Mouse (Mus musculus) embryonic fibroblast, embryonic 13.5 days (primary cell): ENCODE results near the gene Dgcr8. TPM values are rescaled to one million over a fixed set of nuclear protein-coding genes. Genes with fewer than 3 reads are reported as not detected.

Experiments
- H3K27ac ChIP-seq: 2 replicates; pipeline ENCODE4 v1.5.1; 2012; ENCODE audit warnings: low read length, control low read depth, inconsistent platforms; ENCODE audit not compliant: insufficient read depth
- H3K4me1 ChIP-seq: 2 replicates; pipeline ENCODE4 v1.6.1; 2011; ENCODE audit warnings: low read length; ENCODE audit not compliant: control insufficient read depth, insufficient read depth
- H3K4me3 ChIP-seq: 2 replicates; pipeline ENCODE4 v1.5.1; 2011; ENCODE audit warnings: mild to moderate bottlenecking, control low read depth, low read length; ENCODE audit not compliant: insufficient read depth
- CTCF ChIP-seq: IDR thresholded peaks from 2 replicates; pipeline ENCODE4 v1.5.1; 2011; ENCODE audit warnings: mild to moderate bottlenecking, control low read depth, low read length, moderate library complexity, borderline replicate concordance; ENCODE audit not compliant: insufficient read depth
- POLR2A ChIP-seq: IDR thresholded peaks from 2 replicates; pipeline ENCODE4 v1.6.1; 2011; ENCODE audit warnings: low read depth, mild to moderate bottlenecking, control low read depth, low read length, moderate library complexity
- polyA plus RNA-seq: library from polyadenylated mRNA; stranded (reverse); fragments of >200 nt; gene quantifications from 2 replicates; pipeline ENCODE4 v1.2.4, GENCODE M21; 2011; ENCODE audit warnings: low read depth; ENCODE audit not compliant: missing spikeins, insufficient read length

The Dgcr8 gene
- polyA plus RNA-seq, 1 experiment: 47.4 TPM

DNA sequence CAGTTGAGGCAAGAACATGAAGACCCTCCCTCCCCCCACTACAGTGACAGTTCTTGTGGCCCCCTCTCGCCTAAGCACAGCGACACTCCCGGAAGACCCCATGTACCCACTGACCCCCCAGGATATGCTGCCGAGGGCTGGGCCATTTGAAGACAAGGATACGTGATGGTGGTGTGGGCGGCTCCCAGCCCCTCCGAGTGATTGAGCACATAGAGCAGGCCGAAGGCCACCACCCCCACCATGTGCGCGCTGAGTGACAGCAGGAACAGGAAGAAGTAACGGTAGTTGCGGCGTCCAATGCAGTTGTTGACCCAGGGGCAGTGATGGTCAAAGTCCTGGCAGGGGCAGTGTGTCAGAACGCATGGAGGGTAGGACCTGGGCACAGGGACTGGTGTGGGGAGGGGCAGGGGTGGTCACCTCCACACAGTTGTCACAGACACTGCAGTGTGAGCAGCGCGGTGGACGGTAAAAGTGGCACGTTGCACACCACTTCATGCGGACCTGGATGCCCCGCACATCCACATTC, 61.1 kb downstream of the Dgcr8 start:
- H3K27ac ChIP-seq: no peak overlapping the region
- no peak for TF ChIP-seq CTCF
- no peak for TF ChIP-seq POLR2A
- no peak overlapping the region for H3K4me3 ChIP-seq
- H3K4me1 ChIP-seq: 0 out of 2 replicates have a peak, but pooled peaks cover 5% of the 10 kb centered on the region

DNA sequence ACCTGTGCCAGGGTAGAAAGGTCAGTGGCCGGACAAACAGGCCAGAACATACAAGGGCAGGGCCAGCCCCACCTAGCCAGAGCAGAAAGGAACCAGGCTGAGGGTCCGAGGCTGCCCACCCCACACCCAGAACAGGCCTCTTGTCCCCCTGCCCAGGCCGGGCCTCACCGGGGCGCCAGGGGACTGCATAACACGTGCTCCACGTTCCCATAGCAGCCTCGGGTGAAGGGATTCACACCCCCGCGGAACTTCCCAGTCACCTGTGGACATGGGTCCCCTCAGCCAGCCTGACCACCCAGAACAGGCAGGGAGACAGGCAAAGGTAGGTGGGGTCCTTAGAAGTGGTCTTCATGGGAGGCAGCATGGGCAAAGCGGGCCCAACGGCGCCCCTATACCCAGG, 61.9 kb downstream of the Dgcr8 start:
- no peak overlapping the region for H3K27ac ChIP-seq
- TF ChIP-seq POLR2A (no peak), CTCF (no peak)
- H3K4me1 ChIP-seq: 0 out of 2 replicates have a peak, but pooled peaks cover 5% of the 10 kb centered on the region
- H3K4me3 ChIP-seq: no peak overlapping the region

DNA sequence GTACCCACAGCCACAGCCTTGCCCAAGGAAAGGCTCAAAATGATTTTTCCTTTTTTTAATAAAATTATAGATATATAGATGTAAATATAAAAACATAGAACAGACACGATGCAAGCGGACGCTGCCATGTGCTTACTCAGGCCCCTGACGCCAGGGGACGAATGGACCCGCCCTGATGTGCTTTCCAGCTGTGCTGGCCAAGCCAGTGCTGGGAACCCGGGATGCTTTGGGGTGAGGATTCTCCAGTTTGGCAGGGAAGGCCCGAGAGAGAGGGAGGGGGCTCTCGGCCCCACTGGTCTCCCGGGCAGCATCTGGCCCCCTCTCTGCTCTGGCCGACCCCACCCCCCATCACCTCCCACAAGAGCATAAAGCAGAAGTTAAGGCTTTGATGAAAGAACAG, 66.9 kb downstream of the Dgcr8 start:
- Histone ChIP-seq H3K27ac (no peak overlapping the region), H3K4me1 (no peaks in the 10 kb centered on the region), H3K4me3 (no peak overlapping the region)
- TF ChIP-seq POLR2A (no peak), CTCF (no peak)

DNA sequence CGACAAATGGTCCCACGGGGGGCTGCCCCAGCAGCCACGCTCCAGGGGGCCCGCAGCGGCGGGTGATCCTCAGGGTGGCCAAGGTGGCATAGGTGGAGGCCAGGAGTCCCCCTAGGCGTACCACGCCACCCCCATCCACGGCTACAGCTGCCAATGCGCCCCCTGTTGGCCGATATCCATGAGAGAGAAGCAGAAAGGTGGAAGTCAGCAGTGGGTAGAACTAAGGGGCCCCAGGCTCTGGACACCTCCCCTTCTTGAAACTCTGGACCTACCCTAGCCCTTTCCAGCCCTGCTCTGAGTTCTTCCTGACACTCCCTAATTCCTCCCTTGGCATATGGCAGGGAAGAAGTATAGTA, 67.5 kb downstream of the Dgcr8 start:
- TF ChIP-seq POLR2A (no peak), CTCF (no peak)
- H3K4me3 ChIP-seq: no peak overlapping the region
- H3K4me1 ChIP-seq: no peaks in the 10 kb centered on the region
- H3K27ac ChIP-seq: no peak overlapping the region

DNA sequence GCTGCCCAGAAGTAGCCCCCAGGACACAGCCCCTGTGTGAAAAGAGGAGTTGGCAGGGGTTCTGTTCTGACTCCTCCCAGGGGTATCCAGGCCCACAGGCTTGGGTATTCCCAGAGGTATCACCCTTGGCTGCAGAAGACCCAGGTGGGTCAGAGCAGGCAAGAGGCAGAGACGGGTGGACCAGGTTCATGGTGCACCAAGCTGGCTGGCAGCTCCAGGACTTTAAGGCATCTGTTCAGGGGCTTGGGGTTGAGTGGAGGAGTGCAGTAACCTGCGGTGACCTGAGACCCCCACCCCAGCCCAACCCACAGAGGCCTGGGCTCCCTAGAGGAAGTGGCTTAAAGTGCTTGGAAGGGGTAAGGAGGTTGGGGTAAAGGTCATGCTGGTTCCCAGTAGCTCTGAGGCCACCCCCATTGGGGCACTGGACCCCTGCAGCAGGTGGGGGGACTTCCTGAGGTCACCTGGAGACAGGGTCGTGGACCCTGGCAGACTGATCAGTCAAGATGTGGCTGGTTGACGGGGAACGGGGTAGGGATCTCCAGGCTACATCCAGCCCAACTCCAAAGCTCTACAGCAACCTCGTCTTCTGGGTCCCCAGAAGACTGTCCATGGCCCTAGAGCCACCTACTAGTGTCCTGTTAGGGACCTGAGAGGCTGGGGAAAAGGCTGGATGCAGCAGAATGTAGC, 68.0 kb downstream of the Dgcr8 start:
- Histone ChIP-seq H3K27ac (no peak overlapping the region), H3K4me3 (no peak overlapping the region), H3K4me1 (no peaks in the 10 kb centered on the region)
- TF ChIP-seq CTCF (no peak), POLR2A (no peak)

DNA sequence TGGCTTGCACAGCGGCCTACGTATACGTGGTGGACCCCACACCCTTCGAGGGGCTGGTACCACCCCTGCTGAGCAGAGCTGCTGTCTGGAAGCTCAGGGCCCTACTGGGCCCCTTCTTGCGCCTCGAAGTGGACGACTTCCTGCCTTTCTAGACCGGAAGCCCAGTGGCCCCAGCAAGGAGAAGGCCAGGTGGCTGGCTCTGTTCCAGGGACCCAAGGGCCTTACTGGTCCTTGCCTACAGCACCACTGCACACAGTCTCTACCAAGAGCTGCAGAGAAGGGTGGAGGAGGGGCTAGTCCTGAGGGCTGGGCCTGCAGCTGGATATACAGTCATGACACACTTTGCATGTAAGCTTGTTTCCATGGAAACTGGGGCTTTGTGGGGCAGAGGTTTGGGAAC, 69.0 kb downstream of the Dgcr8 start:
- no peak overlapping the region for H3K27ac ChIP-seq
- TF ChIP-seq POLR2A (no peak), CTCF (no peak)
- H3K4me3 ChIP-seq: no peak overlapping the region
- H3K4me1 ChIP-seq: no peaks in the 10 kb centered on the region

DNA sequence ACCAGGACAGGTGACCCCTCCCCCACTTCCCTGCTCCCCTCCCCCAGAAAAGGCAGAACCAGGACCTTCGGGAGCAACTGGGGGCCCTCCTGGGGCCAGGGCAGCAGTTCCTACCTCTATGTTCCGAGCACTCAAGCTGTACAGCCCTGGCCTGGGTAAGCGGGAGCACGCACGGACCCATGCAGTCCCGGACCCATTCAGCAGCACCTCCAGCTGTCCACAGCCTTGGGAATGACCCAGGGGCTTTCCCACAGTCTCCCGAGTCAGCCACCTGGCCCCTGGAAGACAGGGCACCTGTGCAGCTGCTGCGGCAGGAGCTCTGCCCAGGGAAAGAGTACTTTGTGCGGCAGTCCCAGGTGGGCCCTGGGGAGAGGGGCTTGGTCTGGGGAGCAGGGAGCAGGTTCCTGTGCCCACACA, 70.5 kb downstream of the Dgcr8 start:
- TF ChIP-seq POLR2A: no peak
- TF ChIP-seq CTCF: no peak
- Histone ChIP-seq H3K4me3 (no peak overlapping the region), H3K4me1 (no peaks in the 10 kb centered on the region), H3K27ac (no peak overlapping the region)

DNA sequence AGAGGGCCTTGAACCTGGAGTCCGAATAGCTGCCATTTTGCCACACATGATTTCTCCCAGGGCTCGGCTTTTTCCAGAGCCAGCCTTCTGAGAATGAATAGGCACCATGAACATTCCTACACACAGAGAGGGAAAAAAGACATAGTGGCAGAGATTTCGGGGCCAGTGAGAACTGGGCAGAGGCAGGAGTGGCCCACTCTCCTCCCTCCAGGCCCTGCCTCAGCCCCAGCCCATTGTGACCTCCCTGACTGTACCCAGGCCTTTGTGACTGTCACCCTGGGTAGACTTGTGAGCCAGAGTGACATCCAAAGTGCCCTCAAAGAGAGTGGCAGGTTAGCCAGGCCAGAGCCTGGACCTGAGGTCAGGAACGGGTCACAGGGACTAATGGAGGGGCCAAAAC, 71.5 kb downstream of the Dgcr8 start, which contains the start of gene Ccdc188:
Ccdc188 (plus strand) TSS at position 301 of the 400 bp plus-strand sequence.
- TF ChIP-seq CTCF (no peak), POLR2A (no peak)
- Histone ChIP-seq H3K4me3 (no peak within 1 kb of the TSS), H3K4me1 (no peaks in the 10 kb centered on the region), H3K27ac (no peak within 1 kb of the TSS)

DNA sequence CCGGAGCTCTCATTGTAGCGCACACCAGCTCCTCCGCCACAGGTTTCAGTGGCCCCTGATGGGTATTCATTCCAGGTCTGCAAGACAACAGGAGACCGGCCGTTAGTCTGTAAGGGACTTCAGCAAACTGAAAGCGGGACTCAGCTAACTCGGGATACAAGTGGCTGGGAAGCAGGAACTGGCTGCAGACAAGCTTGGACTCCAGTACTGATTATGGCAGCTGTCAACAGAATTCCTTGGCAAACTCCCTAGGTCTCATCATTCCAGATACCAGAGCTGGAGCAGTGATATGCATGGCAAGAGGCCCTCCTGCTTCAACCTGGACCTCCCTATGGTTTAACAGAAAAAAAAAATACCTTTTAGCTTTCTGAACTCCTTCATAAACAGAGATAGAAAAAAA, 74.2 kb downstream of the Dgcr8 start:
- Histone ChIP-seq H3K27ac (no peak overlapping the region), H3K4me1 (no peaks in the 10 kb centered on the region), H3K4me3 (no peak overlapping the region)
- TF ChIP-seq CTCF (no peak), POLR2A (no peak)

DNA sequence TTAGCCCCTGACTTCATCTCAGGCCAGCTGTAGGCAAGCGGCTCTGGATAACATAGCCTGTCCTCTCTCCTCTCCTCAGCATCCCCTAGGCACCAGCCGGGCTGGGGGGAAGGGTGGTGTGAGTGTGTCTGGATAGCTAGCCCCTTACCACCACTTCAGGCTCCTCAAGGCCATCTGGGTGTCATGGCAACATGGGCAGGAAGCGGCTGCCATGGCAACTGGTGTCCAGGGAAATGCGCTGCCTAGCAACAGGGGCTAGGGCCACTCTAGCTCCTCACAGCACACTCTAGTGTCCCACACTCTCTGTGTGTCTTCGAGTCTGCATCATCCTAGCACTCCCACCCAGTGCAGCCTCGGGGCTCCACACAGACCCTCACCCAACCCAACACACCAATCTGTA, 75.4 kb downstream of the Dgcr8 start:
- no peak overlapping the region for H3K4me3 ChIP-seq
- no peak overlapping the region for H3K27ac ChIP-seq

More for the DNA sequence above, 75.4 kb downstream of the Dgcr8 start:
- TF ChIP-seq POLR2A: no peak
- TF ChIP-seq CTCF: no peak
- H3K4me1 ChIP-seq: no peaks in the 10 kb centered on the region
